Mouse (Mus musculus): Measurements from ENCODE around the gene Ppm1g.

DNA sequence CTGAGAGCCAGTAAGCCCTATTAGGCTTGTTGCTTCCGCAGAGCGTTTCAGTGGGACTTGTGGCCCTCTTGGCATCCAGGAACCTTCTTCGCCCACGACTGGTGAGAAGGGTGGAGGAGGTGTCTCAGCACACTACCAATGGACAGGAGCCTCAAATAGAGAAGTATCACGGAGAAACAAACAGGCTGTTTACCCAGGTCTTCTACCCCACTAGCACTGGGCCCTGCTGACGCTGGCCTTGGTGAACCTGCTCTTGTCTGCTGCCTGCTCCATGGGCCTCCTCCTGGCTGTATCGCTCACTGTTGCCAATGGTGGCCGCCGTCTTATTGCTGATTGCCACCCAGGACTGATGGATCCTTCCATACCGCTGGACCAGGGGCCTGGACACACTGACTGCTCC, 31.7 kb upstream of the Ppm1g start:
- TF ChIP-seq POLR2A (IDR thresholded peaks at IDR 0.05; ENCODE audit: borderline replicate concordance, insufficient read depth, low read length) (no peak), CTCF (IDR thresholded peaks at IDR 0.05; ENCODE audit: borderline replicate concordance, insufficient read depth, low read depth, low read length) (no peak)
